Mouse (Mus musculus): ENCODE results near the gene Gnptg. TPM values are rescaled to one million over a fixed set of nuclear protein-coding genes. Genes with fewer than 3 reads are reported as not detected.

Gene Gnptg
- polyA plus RNA-seq, 2 experiments: 11.2 to 15.6 TPM

GRCm38 (mm10) chr17:25270795-25271335 is 30.9 kb upstream of the Gnptg start:
- Histone ChIP-seq H3K9ac (replicated peaks) (no peak overlapping the region; the same call in 1 of the 2 replicates), H3K9me3 (ENCODE audit: control insufficient read depth, low read length) (no peaks in the 10 kb centered on the region), H3K4me1 (replicated peaks; ENCODE audit: control insufficient read depth in 2 of 2, insufficient read depth in 2 of 2, low read length in 1 of 2) (peaks cover 23 to 26% of the 10 kb centered on the region in 2 experiments), H3K27me3 (ENCODE audit: control insufficient read depth, insufficient read depth, low read length) (no peaks in the 10 kb centered on the region), H3K36me3 (replicated peaks; ENCODE audit: control insufficient read depth, insufficient read depth, low read depth) (peaks cover 46% of the 10 kb centered on the region), H3K4me3 (ENCODE audit: insufficient read depth in 1 of 2, low read depth in 2 of 2, low read length in 2 of 2) (no peak overlapping the region; a peak in 1 of 4 replicates), H3K4me2 (ENCODE audit: low read depth) (peak overlapping the region; percentile 99), H3K27ac (no peak overlapping the region)
- 79% methylated on average over 2 of the region's 2 CpGs for WGBS (ENCODE audit: insufficient replicate concordance)
- TF ChIP-seq EP300 (IDR thresholded peaks at IDR 0.05; ENCODE audit: low read depth) (no peak), CTCF (IDR thresholded peaks at IDR 0.05; ENCODE audit: low read depth) (no peak)
- no peak for ATAC-seq (ENCODE audit: insufficient read depth)
- no peak for DNase-seq (ENCODE audit: low read depth in 3 of 3, low spot score in 3 of 3)

GRCm38 (mm10) chr17:25264453-25264852 is 24.5 kb upstream of the Gnptg start:
- no peak for DNase-seq (ENCODE audit: low read depth in 3 of 3, low spot score in 3 of 3)
- no peaks in the 10 kb centered on the region for H3K27me3 ChIP-seq (ENCODE audit: control insufficient read depth, insufficient read depth, low read length)
- H3K9me3 ChIP-seq (ENCODE audit: control insufficient read depth, low read length): no peaks in the 10 kb centered on the region
- H3K4me1 ChIP-seq (replicated peaks; ENCODE audit: control insufficient read depth in 2 of 2, insufficient read depth in 2 of 2, low read length in 1 of 2): no peaks in the 10 kb centered on the region
- no peak overlapping the region for H3K4me2 ChIP-seq (ENCODE audit: low read depth)
- peaks cover 74% of the 10 kb centered on the region for H3K36me3 ChIP-seq (replicated peaks; ENCODE audit: control insufficient read depth, insufficient read depth, low read depth)
- no peak overlapping the region for H3K4me3 ChIP-seq (ENCODE audit: insufficient read depth in 1 of 2, low read depth in 2 of 2, low read length in 2 of 2)
- peak; percentile 68 for TF ChIP-seq CTCF (IDR thresholded peaks at IDR 0.05; ENCODE audit: low read depth)
- no peak for TF ChIP-seq EP300 (IDR thresholded peaks at IDR 0.05; ENCODE audit: low read depth)
- H3K27ac ChIP-seq: no peak overlapping the region
- H3K9ac ChIP-seq (replicated peaks): no peak overlapping the region
- ATAC-seq (ENCODE audit: insufficient read depth): no peak
- 74% methylated on average over 3 of the region's 3 CpGs for WGBS (ENCODE audit: insufficient replicate concordance)

GRCm38 (mm10) chr17:25257804-25258261 is 17.9 kb upstream of the Gnptg start:
- no peak for ATAC-seq (ENCODE audit: insufficient read depth)
- Histone ChIP-seq H3K4me1 (replicated peaks; ENCODE audit: control insufficient read depth in 2 of 2, insufficient read depth in 2 of 2, low read length in 1 of 2) (no peaks in the 10 kb centered on the region), H3K4me2 (ENCODE audit: low read depth) (no peak overlapping the region), H3K9me3 (ENCODE audit: control insufficient read depth, low read length) (no peaks in the 10 kb centered on the region), H3K9ac (replicated peaks) (no peak overlapping the region), H3K36me3 (replicated peaks; ENCODE audit: control insufficient read depth, insufficient read depth, low read depth) (peaks cover 8% of the 10 kb centered on the region), H3K27ac (no peak overlapping the region), H3K4me3 (ENCODE audit: insufficient read depth in 1 of 2, low read depth in 2 of 2, low read length in 2 of 2) (no peak overlapping the region), H3K27me3 (ENCODE audit: control insufficient read depth, insufficient read depth, low read length) (peaks cover 35% of the 10 kb centered on the region)
- WGBS (ENCODE audit: insufficient replicate concordance): 45% methylated on average over 6 of the region's 6 CpGs
- TF ChIP-seq EP300 (IDR thresholded peaks at IDR 0.05; ENCODE audit: low read depth) (no peak), CTCF (IDR thresholded peaks at IDR 0.05; ENCODE audit: low read depth) (no peak)
- no peak for DNase-seq (ENCODE audit: low read depth in 3 of 3, low spot score in 3 of 3)

- H3K27ac ChIP-seq: no peak within 1 kb of the TSS
- H3K4me3 ChIP-seq (ENCODE audit: insufficient read depth in 1 of 2, low read depth in 2 of 2, low read length in 2 of 2): peak within 1 kb of the TSS; percentile 2 to 29; a peak in 2 of 4 replicates
- TF ChIP-seq EP300 (IDR thresholded peaks at IDR 0.05; ENCODE audit: low read depth) (no peak), CTCF (IDR thresholded peaks at IDR 0.05; ENCODE audit: low read depth) (no peak)
- H3K36me3 ChIP-seq (replicated peaks; ENCODE audit: control insufficient read depth, insufficient read depth, low read depth): peaks cover 2% of the 10 kb centered on the region; the same call in 1 of the 2 replicates
- no peak for DNase-seq (ENCODE audit: low read depth in 3 of 3, low spot score in 3 of 3)
- H3K27me3 ChIP-seq (ENCODE audit: control insufficient read depth, insufficient read depth, low read length): peaks cover 35% of the 10 kb centered on the region
- no peaks in the 10 kb centered on the region for H3K4me1 ChIP-seq (replicated peaks; ENCODE audit: control insufficient read depth in 2 of 2, insufficient read depth in 2 of 2, low read length in 1 of 2)
- no peaks in the 10 kb centered on the region for H3K9me3 ChIP-seq (ENCODE audit: control insufficient read depth, low read length)
- no peak within 1 kb of the TSS; the same call in 1 of the 2 replicates for H3K9ac ChIP-seq (replicated peaks)
- H3K4me2 ChIP-seq (ENCODE audit: low read depth): peak within 1 kb of the TSS; percentile 56
- WGBS (ENCODE audit: insufficient replicate concordance): 5% methylated on average over 35 of the region's 35 CpGs
- ATAC-seq (ENCODE audit: insufficient read depth): no peak
Observed at GRCm38 (mm10) chr17:25256140-25256754, 16.3 kb upstream of the Gnptg start, which contains the start of gene Baiap3. TSS of gene Baiap3 (minus strand) at chr17:25256364.

GRCm38 (mm10) chr17:25255110-25255509 is 15.2 kb upstream of the Gnptg start:
- 41% methylated on average over 2 of the region's 2 CpGs for WGBS (ENCODE audit: insufficient replicate concordance)
- Histone ChIP-seq H3K4me1 (replicated peaks; ENCODE audit: control insufficient read depth in 2 of 2, insufficient read depth in 2 of 2, low read length in 1 of 2) (no peaks in the 10 kb centered on the region), H3K4me2 (ENCODE audit: low read depth) (no peak overlapping the region), H3K27me3 (ENCODE audit: control insufficient read depth, insufficient read depth, low read length) (peaks cover 35% of the 10 kb centered on the region), H3K27ac (no peak overlapping the region), H3K36me3 (replicated peaks; ENCODE audit: control insufficient read depth, insufficient read depth, low read depth) (peaks cover 2% of the 10 kb centered on the region; the same call in 1 of the 2 replicates), H3K9ac (replicated peaks) (no peak overlapping the region), H3K4me3 (ENCODE audit: insufficient read depth in 1 of 2, low read depth in 2 of 2, low read length in 2 of 2) (no peak overlapping the region), H3K9me3 (ENCODE audit: control insufficient read depth, low read length) (no peaks in the 10 kb centered on the region)
- ATAC-seq (ENCODE audit: insufficient read depth): no peak
- TF ChIP-seq EP300 (IDR thresholded peaks at IDR 0.05; ENCODE audit: low read depth): no peak
- TF ChIP-seq CTCF (IDR thresholded peaks at IDR 0.05; ENCODE audit: low read depth): no peak
- no peak for DNase-seq (ENCODE audit: low read depth in 3 of 3, low spot score in 3 of 3)
